Comparison of ENCODE assay signal across 8 mouse cellular contexts in genomic region chr10:80677942-80678436, GRCm38 (mm10). TPM values are rescaled to one million over a fixed set of nuclear protein-coding genes. Genes with fewer than 3 reads are reported as not detected.
A peak's percentile ranks its signal among the peaks of the same experiment; 100 is the strongest.
DNase-seq lines count a peak whose midpoint lies in the region; ATAC-seq and TF ChIP-seq lines count a peak whose summit lies in the region.

Gene Mknk2 (minus strand): TSS chr10:80678112.

- TF ChIP-seq CTCF in heart, adult 2 months (IDR thresholded peaks at IDR 0.05), result 0 out of 2 replicates have a peak, but pooled peaks have one; percentile 9
- no peak for TF ChIP-seq CTCF in kidney, adult 2 months (conservative IDR thresholded peaks at IDR 0.05; ENCODE audit: insufficient read depth, insufficient read length, low read depth, low read length)

- peak; percentile 68 for TF ChIP-seq POLR2A in heart, adult 2 months (IDR thresholded peaks at IDR 0.05; ENCODE audit: insufficient read depth, low read depth, low read length)
- TF ChIP-seq POLR2A in kidney, adult 2 months (IDR thresholded peaks at IDR 0.05; ENCODE audit: low read depth, low read length), result no peak

- no peaks in the 10 kb centered on the region for H3K36me3 ChIP-seq in embryonic facial prominence, embryonic 15.5 days
- H3K36me3 ChIP-seq in heart, adult 2 months (ENCODE audit: control insufficient read depth, insufficient read depth, low read length), result peaks cover 8% of the 10 kb centered on the region
- H3K36me3 ChIP-seq in kidney, adult 2 months (ENCODE audit: control insufficient read depth, insufficient read depth, low read length), result no peaks in the 10 kb centered on the region
- peaks cover 6% of the 10 kb centered on the region for H3K36me3 ChIP-seq in limb, embryonic 11.5 days (ENCODE audit: control insufficient read depth, insufficient read depth, low read length)
- H3K36me3 ChIP-seq in midbrain, embryonic 13.5 days, result peaks cover 5% of the 10 kb centered on the region

- peak; percentile 11 for ATAC-seq in embryonic facial prominence, embryonic 15.5 days (ENCODE audit: insufficient number of reproducible peaks, low FRiP score, low TSS enrichment, low read depth)
- ATAC-seq in limb, embryonic 11.5 days (ENCODE audit: insufficient number of reproducible peaks, low FRiP score, low TSS enrichment, low read depth), result no peak
- no peak; the same call in 1 of the 2 replicates for ATAC-seq in midbrain, embryonic 13.5 days

- H3K4me2 ChIP-seq in embryonic facial prominence, embryonic 15.5 days (replicated peaks), result peak within 1 kb of the TSS; percentile 84
- H3K4me2 ChIP-seq in limb, embryonic 11.5 days (ENCODE audit: low read depth, severe bottlenecking), result peak within 1 kb of the TSS; percentile 93
- peak within 1 kb of the TSS; percentile 84 for H3K4me2 ChIP-seq in midbrain, embryonic 13.5 days (replicated peaks)

- peak within 1 kb of the TSS; percentile 65 for H3K9ac ChIP-seq in embryonic facial prominence, embryonic 15.5 days
- H3K9ac ChIP-seq in heart, adult 2 months (ENCODE audit: low read depth, low read length), result peak within 1 kb of the TSS; percentile 79
- peak within 1 kb of the TSS; percentile 74 for H3K9ac ChIP-seq in limb, embryonic 11.5 days (ENCODE audit: low read length)
- H3K9ac ChIP-seq in midbrain, embryonic 13.5 days (replicated peaks), result peak within 1 kb of the TSS; percentile 82

- TF ChIP-seq EP300 in heart, adult 2 months (IDR thresholded peaks at IDR 0.05; ENCODE audit: insufficient read depth, low read depth, low read length), result peak; percentile 95

- peaks cover 3% of the 10 kb centered on the region for H3K79me2 ChIP-seq in heart, adult 2 months (replicated peaks; ENCODE audit: control insufficient read depth, insufficient read depth, low read length)

- H3K4me3 ChIP-seq in embryonic facial prominence, embryonic 15.5 days (replicated peaks), result peak within 1 kb of the TSS; percentile 97
- peak within 1 kb of the TSS; percentile 60 for H3K4me3 ChIP-seq in heart, adult 2 months
- peak within 1 kb of the TSS; percentile 59 for H3K4me3 ChIP-seq in kidney, adult 2 months (ENCODE audit: insufficient read depth, low read depth, low read length)
- peak within 1 kb of the TSS; percentile 98 for H3K4me3 ChIP-seq in limb, embryonic 11.5 days (ENCODE audit: low read depth, low read length)
- H3K4me3 ChIP-seq in midbrain, embryonic 13.5 days (replicated peaks), result peak within 1 kb of the TSS; percentile 99

- intact Hi-C loops in heart, adult 2 months (cut with DNase I), result no loop called here

- no peaks in the 10 kb centered on the region for H3K9me3 ChIP-seq in embryonic facial prominence, embryonic 15.5 days (replicated peaks)
- H3K9me3 ChIP-seq in limb, embryonic 11.5 days (ENCODE audit: control insufficient read depth, low read length), result no peaks in the 10 kb centered on the region
- no peaks in the 10 kb centered on the region for H3K9me3 ChIP-seq in midbrain, embryonic 13.5 days

- H3K4me1 ChIP-seq in embryonic facial prominence, embryonic 15.5 days, result peaks cover 61% of the 10 kb centered on the region
- peaks cover 37% of the 10 kb centered on the region for H3K4me1 ChIP-seq in heart, adult 2 months (ENCODE audit: control insufficient read depth, insufficient read depth, low read length)
- H3K4me1 ChIP-seq in kidney, adult 2 months (ENCODE audit: control insufficient read depth, insufficient read depth, low read length), result peaks cover 45% of the 10 kb centered on the region
- H3K4me1 ChIP-seq in limb, embryonic 11.5 days (ENCODE audit: control insufficient read depth, insufficient read depth, low read length), result peaks cover 32% of the 10 kb centered on the region
- H3K4me1 ChIP-seq in midbrain, embryonic 13.5 days (replicated peaks), result peaks cover 56% of the 10 kb centered on the region

- DNase-seq in 3134 (ENCODE audit: extremely low read depth, insufficient read length, low spot score), result peak; percentile 88
- peak; percentile 97 for DNase-seq in adrenal gland, postnatal 10 days
- DNase-seq in heart, adult 2 months, result peak; percentile 91 to 96
- peak; percentile 99 for DNase-seq in kidney, adult 2 months
- peak; percentile 49 for DNase-seq in limb, embryonic 11.5 days (ENCODE audit: low spot score)
- peak; percentile 95 to 97 for DNase-seq in spleen, postnatal 10 days (ENCODE audit: low spot score in 2 of 2)

- 16% methylated on average over 8 of the region's 8 CpGs for WGBS in embryonic facial prominence, embryonic 15.5 days
- WGBS in heart, adult 2 months, result under 1% methylated on average over 8 of the region's 8 CpGs
- under 1% methylated on average over 8 of the region's 8 CpGs for WGBS in kidney, adult 2 months
- WGBS in limb, embryonic 11.5 days, result 34% methylated on average over 8 of the region's 8 CpGs
- 31% methylated on average over 8 of the region's 8 CpGs for WGBS in midbrain, embryonic 13.5 days

- no peaks in the 10 kb centered on the region for H3K27me3 ChIP-seq in embryonic facial prominence, embryonic 15.5 days
- no peaks in the 10 kb centered on the region for H3K27me3 ChIP-seq in heart, adult 2 months (ENCODE audit: control insufficient read depth, insufficient read depth, low read length)
- no peaks in the 10 kb centered on the region for H3K27me3 ChIP-seq in kidney, adult 2 months (replicated peaks; ENCODE audit: control insufficient read depth, insufficient read depth, low read length)
- no peaks in the 10 kb centered on the region for H3K27me3 ChIP-seq in limb, embryonic 11.5 days (ENCODE audit: control insufficient read depth, insufficient read depth, low read length)
- H3K27me3 ChIP-seq in midbrain, embryonic 13.5 days, result no peaks in the 10 kb centered on the region

- H3K27ac ChIP-seq in embryonic facial prominence, embryonic 15.5 days (replicated peaks), result peak within 1 kb of the TSS; percentile 99
- H3K27ac ChIP-seq in heart, adult 2 months, result peak within 1 kb of the TSS; percentile 99
- H3K27ac ChIP-seq in kidney, adult 2 months (ENCODE audit: insufficient read depth, low read depth, low read length), result peak within 1 kb of the TSS; percentile 98
- peak within 1 kb of the TSS; percentile 90 for H3K27ac ChIP-seq in limb, embryonic 11.5 days (replicated peaks; ENCODE audit: low read depth, low read length)
- H3K27ac ChIP-seq in midbrain, embryonic 13.5 days, result peak within 1 kb of the TSS; percentile 98

RNA-seq across cellular contexts. Expression of gene Mknk2, which starts in this region (rescaled TPM):
- total RNA-seq in adrenal gland, postnatal 10 days (2021), result 100 to 1,000 TPM; 249 to 298 TPM
- polyA plus RNA-seq in embryonic facial prominence, embryonic 15.5 days (2015; fragmentation: Nextera tagmentation; extraction: Ambion mirVana), result 99.0 and 105 TPM in 2 replicates
- 100 to 1,000 TPM; 176 to 229 TPM for total RNA-seq in heart, adult 2 months (2021)
- 199 and 208 TPM in 2 replicates for polyA plus RNA-seq in heart, adult 2 months (2012; rRNA removed)
- 163 and 210 TPM in 2 replicates for polyA plus RNA-seq in kidney, adult 2 months (2012; rRNA removed)
- 95.3 and 98.5 TPM in 2 replicates for polyA plus RNA-seq in limb, embryonic 11.5 days (2014; fragmentation: Nextera tagmentation; extraction: Ambion mirVana)
- 49.6 and 60.1 TPM in 2 replicates for polyA plus RNA-seq in midbrain, embryonic 13.5 days (2015; fragmentation: Nextera tagmentation; extraction: Ambion mirVana)

Comparison
In these comparisons a context has a peak if more than half of its experiments do, and no peak if none do; other contexts are left out.
1. DNase-seq: peak in every context shown above with its lines; median percentile 99 in kidney, adult 2 months; 97 in adrenal gland, postnatal 10 days; 96 in spleen, postnatal 10 days; 94 in heart, adult 2 months; 88 in 3134; 49 in limb, embryonic 11.5 days.